Mouse (Mus musculus) liver, embryonic 14.5 days (tissue): ENCODE measurements around the gene Dhx37.

Experiments used
- CTCF ChIP-seq: IDR thresholded peaks from 2 replicates; pipeline ENCODE4 v1.5.1; 2016; ENCODE audit warnings: antibody characterized with exemption, low read depth, control low read depth
- EP300 ChIP-seq: IDR thresholded peaks from 2 replicates; pipeline ENCODE4 v1.6.1; 2016; ENCODE audit warnings: antibody characterized with exemption, low read depth

DNA sequence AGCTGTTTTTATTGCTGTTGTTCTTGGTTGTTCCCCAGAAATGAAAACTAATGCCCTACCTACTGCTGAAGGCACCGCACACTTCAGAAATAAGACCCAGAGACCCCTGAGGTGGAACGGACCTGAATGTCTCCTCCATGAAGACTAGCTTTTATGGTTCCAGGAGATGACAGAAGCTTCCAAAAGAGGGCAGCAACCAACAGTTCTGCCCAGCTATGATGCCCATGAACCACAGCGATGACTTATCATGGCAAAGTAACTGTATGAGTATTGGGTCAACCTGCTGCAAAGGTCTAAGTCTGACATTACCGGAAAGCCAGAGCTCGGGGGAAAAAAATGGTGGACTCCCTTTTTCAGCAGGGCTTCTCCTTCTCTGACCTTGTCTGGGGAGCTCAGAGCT, 55.0 kb downstream of the Dhx37 start:
- TF ChIP-seq CTCF (0 out of 2 replicates have a peak, but pooled peaks have one; percentile 16), EP300 (no peak)
